Mouse (Mus musculus) cerebellum, adult 11 months (tissue): Measurements from ENCODE around the gene Igfbpl1.
A peak's percentile ranks its signal among the peaks of the same experiment; 100 is the strongest.

Experiments used
- DNase-seq: peaks from one replicate; pipeline ENCODE4 v3.0.0; 2022

The Igfbpl1 gene

GRCm38 (mm10) chr4:45821995-45822394 lies 4.7 kb downstream of the Igfbpl1 start:
- DNase-seq: no peak

GRCm38 (mm10) chr4:45820074-45820830 lies 6.5 kb downstream of the Igfbpl1 start:
- no peak for DNase-seq

- DNase-seq: no peak
Observed at GRCm38 (mm10) chr4:45819208-45819931, 7.4 kb downstream of the Igfbpl1 start.

- DNase-seq: no peak
Observed at GRCm38 (mm10) chr4:45818814-45819207, 7.9 kb downstream of the Igfbpl1 start.

GRCm38 (mm10) chr4:45815542-45815941 lies 11.2 kb downstream of the Igfbpl1 start:
- peak; percentile 14 for DNase-seq

GRCm38 (mm10) chr4:45811250-45811649 lies 15.5 kb downstream of the Igfbpl1 start:
- no peak for DNase-seq

GRCm38 (mm10) chr4:45808034-45808433 lies 18.7 kb downstream of the Igfbpl1 start:
- no peak for DNase-seq

- no peak for DNase-seq
Observed at GRCm38 (mm10) chr4:45802900-45803299, 23.8 kb downstream of the Igfbpl1 start.

- DNase-seq: no peak
Observed at GRCm38 (mm10) chr4:45799956-45800537, 26.7 kb downstream of the Igfbpl1 start.

GRCm38 (mm10) chr4:45798964-45799363 lies 27.8 kb downstream of the Igfbpl1 start, which contains the start of gene Aldh1b1:
Gene Aldh1b1 (plus strand): TSS chr4:45799022.
- DNase-seq: no peak

GRCm38 (mm10) chr4:45796760-45797159 lies 30.0 kb downstream of the Igfbpl1 start:
- DNase-seq: no peak

- no peak for DNase-seq
Observed at GRCm38 (mm10) chr4:45795191-45795811, 31.4 kb downstream of the Igfbpl1 start.

GRCm38 (mm10) chr4:45790018-45790417 lies 36.7 kb downstream of the Igfbpl1 start:
- no peak for DNase-seq

- peak; percentile 62 for DNase-seq
Observed at GRCm38 (mm10) chr4:45789263-45789958, 37.3 kb downstream of the Igfbpl1 start.

GRCm38 (mm10) chr4:45788446-45789081 lies 38.2 kb downstream of the Igfbpl1 start:
- DNase-seq: no peak

- no peak for DNase-seq
Observed at GRCm38 (mm10) chr4:45786674-45787073, 40.0 kb downstream of the Igfbpl1 start.

GRCm38 (mm10) chr4:45785959-45786358 lies 40.8 kb downstream of the Igfbpl1 start:
- no peak for DNase-seq

- no peak for DNase-seq
Observed at GRCm38 (mm10) chr4:45783671-45784070, 43.1 kb downstream of the Igfbpl1 start.

GRCm38 (mm10) chr4:45771619-45772018 lies 55.1 kb downstream of the Igfbpl1 start:
- peak; percentile 29 for DNase-seq

GRCm38 (mm10) chr4:45771173-45771572 lies 55.5 kb downstream of the Igfbpl1 start:
- no peak for DNase-seq

- DNase-seq: no peak
Observed at GRCm38 (mm10) chr4:45770638-45771033, 56.1 kb downstream of the Igfbpl1 start.
